Mouse (Mus musculus) ES-Bruce4 (cell line): ENCODE measurements around the gene Prrx1.

Experiments used
- CTCF ChIP-seq: IDR thresholded peaks from one replicate; pipeline ENCODE4 v1.8.1; 2011; ENCODE audit warnings: low read depth, low read length
- EP300 ChIP-seq: IDR thresholded peaks from 2 replicates; pipeline ENCODE4 v1.6.1; 2011; ENCODE audit warnings: low read depth, low read length; ENCODE audit not compliant: insufficient read depth
- POLR2A ChIP-seq: IDR thresholded peaks from one replicate; pipeline ENCODE4 v1.8.1; 2011; ENCODE audit warnings: low read length; ENCODE audit not compliant: insufficient read depth

DNA sequence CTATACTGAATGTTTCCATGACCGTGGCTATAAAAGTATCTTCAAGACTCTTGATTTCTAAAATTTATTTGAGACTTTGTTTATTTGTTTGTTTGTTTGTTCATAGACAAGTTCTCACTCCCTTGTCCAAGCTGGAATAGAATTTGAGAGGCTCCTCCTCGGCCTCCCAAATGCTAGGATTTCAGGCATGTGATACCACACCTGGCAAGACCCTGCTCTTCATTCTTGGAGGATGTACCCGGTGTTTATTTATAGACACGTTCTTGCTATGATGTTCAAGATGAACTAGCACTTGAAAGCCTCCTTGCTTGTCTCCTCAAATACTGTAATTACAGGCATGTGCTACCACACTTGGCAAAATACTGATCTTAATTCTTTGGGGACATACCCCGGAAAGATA is 32.0 kb upstream of the Prrx1 start:
- TF ChIP-seq POLR2A (no peak), CTCF (no peak), EP300 (no peak)
